Mouse (Mus musculus) Muller cell, postnatal 12 days (primary cell): ENCODE data around the gene Dpp10.

Experiments
- DNase-seq: peaks from one replicate; pipeline ENCODE4 v3.0.0-alpha.2; 2015; ENCODE audit errors: inconsistent ontology term

Dpp10 gene

DNA sequence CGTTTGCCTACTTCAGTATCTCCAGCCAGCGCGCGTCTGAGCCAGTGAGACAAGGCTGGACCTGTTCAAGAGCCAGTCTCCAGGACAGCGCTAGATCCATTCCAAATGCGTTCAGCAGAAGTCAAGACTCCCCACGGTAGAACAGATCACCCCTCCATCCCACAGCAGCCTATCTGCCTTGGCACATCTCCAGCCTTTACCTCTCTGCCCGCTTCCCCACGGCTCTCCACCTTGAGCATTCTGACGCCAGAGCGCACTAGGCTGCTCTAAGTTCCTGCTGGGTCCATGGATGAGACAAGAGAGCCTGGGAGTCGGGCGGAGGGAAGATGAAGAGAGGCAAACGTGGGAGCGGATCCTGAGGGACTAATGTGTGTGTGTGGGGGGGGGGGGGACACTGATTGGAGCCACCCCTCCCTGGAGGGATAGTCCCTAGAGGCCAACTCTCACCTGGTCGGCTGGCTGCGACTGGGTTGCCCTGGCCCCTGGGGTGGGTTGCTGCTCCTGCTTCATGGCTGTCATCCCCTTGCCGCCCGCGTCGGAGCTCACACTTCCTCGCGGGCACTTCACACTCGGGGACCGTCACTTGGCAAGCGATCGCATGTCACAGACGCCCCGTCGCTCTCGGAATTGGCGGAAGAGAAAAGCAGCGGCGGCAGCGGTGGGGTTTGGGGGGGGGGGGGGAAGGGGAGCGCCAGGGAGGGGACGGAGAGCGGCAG, at the start of gene Dpp10:
TSS of gene Dpp10 (minus strand) at position 635 of the 716 bp plus-strand sequence.
- DNase-seq, result no peak

DNA sequence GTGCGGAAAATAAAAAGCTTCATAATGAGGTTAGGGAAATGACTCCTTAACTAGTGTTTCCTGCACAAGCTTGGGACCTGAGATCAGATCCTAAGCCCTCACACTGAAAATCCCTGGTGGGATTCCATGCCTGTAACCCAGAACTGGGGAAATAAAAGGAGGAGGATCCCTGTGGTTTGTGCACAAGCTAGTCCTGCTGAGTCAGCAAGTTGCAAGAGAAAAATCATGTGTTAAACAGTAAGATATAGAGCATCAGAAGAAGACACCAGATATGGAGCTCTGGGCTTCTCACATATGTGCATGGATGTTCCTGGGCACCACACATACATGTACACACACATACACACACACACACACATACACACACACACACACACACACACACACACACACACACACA, 3.2 kb upstream of the Dpp10 start:
- no peak for DNase-seq

DNA sequence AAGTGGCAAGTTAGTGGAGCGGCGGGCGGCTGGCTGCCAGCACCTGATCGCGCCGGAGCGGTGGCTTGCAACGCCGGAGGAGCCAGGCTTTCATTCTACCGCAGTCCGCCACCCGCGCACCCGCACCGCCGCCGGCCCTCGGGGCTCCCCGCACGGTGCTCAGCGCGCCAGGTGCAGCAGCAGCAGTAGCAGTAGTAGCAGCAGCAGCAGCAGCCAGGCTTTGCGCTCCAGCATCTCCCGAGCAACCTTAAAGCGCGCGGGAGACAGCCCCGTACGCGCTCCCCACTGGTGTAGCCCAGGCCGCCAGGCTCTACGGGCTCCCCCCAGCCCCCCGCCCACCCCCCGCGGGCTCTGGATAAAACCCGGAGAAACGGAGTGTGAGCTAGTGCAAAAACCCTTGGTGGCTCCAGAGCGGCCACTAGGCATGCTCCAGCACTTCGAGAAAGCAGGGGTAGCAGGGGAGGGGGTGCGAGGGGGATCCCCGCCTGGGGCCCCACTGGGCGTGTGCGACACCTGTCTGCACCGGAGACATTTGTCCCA, 472 bp upstream of the Dpp10 start:
- no peak for DNase-seq

DNA sequence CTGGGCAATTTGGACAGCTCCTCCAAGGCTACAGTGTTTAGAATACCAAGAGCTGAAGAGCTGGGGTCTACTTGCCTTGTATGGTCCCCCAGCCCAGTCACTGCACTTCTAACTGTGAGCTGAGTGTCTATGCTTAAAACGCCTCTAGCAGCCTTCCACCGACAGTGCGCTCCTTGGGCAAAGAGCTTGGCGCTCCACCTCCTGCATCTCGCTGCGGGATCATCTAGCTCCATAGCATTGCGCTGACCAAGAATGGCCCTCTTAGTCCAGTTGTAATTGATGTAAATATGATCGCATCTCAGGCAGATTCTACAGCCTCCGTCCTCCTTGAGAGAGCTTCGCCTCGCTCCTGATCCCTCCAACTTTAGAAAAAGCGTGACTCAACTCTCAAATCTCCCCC, 1.2 kb downstream of the Dpp10 start:
- no peak for DNase-seq

DNA sequence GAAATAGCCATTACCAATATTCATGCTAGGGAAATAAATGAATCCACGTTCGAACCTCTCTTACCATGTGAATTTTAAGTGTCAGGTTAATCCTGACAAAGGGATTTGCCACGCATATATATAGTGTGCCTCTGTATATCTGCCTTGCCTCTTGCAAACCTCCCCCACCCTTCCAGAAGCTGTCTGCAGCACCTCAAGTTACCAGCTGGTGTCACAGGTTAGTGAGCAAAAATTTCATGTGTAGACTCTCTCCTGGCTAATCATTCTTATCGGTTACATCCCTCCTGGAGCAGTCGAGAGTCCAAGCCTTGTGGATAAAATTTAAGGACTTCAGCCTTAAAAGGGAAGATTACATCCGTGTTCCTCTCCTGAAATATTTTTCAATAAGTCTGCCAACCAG, 1.9 kb downstream of the Dpp10 start:
- no peak for DNase-seq

DNA sequence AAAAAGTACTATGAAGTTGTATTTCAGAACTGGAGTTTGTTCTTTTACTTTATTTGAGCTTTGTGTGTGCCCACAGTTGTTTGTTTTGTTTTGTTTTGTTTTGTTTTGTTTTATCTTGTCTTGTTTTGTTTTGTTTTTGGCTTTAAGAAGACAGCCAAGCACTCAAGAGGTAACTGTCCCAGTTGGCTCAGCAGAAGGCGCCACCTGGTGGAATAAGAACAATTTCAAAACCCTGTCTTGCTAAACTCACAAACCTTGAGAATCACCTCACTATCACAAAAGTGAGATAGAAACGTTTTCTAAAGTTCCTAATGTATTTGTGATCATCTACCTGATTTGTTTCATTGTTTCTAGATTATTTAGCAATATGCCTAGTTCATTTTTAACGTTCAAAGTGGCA, 3.8 kb downstream of the Dpp10 start:
- DNase-seq, result no peak

DNA sequence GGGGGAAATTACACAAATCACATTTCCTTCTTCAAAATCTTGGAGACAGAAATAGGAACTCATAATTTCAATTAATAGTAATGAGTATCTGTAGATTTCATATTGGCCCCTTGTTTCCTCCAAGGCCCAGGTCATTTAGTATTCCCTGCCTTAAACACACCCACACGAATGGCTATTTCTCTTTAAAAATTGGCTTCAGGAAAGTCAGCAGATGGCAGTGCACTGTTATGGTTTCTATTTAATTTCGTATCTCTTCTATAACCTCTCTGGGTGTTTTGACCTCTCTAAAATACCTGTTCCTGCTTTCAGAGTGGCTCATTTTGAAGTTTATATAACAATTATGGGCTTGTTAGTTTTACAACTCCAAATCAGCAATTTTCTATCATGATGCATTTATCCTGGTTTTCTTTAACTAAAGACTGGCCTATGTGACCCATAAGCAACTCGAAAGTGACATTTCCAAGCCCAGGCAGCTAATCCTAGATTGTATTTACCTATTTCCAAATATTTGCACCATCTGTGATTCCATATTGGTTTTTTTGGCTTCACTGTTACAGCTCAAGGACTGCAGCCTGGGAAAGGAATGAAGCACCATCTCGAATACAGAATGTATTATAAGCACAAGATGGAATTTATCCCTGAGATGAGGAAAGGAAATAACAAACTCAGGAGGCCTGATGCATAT, 9.9 kb downstream of the Dpp10 start:
- DNase-seq, result no peak

DNA sequence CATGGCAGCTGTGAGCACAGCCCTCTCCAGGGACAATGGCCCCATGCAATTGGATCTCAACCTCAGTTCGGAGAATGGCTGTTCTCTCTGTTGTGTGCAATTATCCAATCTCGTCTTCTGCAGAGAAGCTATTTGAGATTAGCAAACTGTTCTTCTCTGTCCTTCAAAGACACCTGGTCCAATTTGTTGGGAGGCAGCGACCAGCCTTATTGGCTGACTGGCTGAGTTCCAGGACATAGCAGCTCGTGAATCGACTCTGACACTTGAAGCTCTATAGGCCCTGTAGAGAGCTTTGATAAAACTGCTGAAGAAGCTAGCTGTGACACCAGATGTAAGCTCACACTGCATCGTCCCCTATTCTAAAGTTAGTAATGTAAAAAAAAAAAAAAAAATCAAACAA, 12.7 kb downstream of the Dpp10 start:
- DNase-seq, result no peak

DNA sequence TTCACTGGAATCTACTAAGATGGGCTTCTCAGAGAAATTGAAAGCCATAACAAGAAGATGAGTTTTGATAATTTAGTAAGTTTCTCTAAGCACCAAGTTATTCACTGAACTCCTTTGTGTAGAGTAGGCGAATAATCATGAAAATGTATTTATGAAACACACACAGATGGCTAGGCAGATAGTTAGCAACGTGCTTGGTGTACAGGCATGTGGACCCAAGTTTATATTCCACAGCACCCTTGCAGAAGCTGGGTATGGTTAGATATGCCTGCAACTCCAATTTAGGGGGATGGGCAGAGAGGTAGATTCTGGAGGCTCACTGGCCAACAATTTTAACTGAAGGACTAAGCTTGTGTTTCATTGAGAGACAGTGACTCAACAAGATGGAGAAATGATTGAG, 13.4 kb downstream of the Dpp10 start:
- DNase-seq, result no peak

DNA sequence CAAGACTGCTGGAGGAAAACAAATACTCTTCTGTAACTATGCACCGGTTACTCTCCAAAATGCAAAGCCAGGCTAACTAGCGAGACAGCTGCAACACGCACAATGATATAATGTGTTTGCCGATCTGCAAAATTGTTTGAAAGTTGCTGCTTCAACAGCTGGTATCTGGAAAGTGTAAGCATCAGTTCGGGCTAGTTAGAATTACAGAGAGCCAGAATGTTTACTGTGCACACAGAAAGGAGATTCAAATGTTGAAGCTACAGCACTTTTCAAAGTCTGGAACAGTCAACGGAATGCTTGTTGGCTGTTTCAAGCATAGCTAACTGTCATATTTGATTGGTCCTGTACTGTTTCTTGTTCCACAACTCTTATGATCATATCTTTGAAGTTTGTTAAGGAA, 42.6 kb downstream of the Dpp10 start:
- no peak for DNase-seq

DNA sequence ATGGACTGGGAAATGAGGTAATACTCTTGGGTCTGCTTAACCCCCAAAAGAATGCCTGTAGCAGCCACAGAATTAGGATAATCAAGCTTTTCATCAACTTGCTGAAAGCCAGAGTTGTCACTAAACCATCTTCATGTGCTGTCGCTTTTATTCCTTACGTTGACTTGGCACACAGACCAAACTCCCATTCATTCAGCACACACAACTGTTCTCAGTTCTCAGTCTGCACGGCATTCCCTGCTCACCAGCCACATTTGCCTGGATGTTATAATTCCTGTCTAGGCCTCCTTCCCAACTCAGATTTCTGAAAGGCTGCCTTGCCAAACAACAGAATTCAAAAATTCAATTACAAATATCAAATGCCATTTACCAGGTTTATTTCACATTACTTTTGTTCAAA, 49.6 kb downstream of the Dpp10 start:
- no peak for DNase-seq

DNA sequence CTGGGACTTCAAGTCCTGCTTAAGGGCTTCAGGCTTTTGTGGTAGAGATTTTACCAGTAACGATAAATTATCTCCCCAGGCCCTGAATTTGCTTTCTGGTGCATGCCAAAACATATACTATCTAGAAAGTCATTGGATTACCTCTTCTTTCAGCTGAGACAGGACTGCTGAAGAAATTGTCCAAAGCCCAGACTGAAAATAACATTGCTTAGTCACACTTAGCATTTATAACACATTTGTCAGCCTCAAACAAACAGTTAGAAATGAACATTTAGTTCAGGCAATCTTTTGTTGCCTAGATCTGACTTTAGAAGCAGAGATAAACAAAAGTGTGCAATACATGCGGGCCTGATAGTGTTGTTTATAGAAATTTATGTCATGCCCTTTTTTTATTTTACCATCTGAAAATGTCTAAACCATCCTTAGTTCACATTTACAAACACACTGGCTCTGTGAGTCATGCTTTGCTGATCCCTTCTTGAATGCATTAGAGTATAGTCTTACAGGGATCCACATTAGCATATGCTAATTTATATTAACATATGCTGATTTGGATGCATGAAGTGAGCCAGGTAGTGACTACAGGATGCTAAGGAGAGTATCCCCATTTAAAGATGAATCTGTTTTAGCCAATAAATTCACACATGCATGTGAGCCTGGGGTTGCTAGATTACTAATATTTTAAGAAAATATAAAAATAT, 59.9 kb downstream of the Dpp10 start:
- DNase-seq, result no peak

DNA sequence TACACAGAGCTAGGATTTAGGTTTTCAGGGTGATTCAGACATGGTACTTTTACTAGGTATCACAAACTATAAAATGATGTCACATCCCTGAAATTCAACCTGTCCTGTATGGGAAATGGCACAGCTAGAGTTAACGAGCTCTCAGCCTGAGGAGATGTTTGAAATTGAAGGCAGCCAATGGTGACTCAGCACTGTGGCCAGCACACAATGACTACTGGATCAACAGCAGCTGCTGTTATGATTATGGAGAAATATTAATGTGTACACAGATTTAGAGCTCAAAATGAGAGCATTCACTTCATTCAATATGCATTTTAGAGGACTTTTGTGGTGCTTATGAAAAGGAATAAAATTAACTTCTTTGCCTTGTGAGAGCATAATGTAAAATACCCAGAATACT, 66.8 kb downstream of the Dpp10 start:
- peak; percentile 7 for DNase-seq

DNA sequence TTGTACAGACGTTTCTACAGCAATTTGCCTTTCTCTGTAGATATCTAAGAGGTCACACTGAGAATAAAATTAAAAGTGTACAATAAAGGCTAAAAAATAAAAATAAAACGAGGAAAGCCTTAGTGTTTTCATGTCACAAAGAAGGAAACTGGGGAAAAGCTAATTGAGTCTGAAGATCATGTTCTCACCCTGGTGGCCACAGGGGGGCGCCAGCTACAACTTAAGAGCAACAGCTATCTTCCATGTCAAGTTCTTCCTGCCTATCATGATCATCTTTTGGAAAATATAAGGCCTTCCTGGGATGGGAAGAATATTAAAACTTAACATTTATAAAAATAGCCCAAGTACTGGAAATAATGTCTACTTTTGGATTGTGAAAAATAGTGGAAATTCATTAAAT, 70.7 kb downstream of the Dpp10 start:
- peak; percentile 46 for DNase-seq

DNA sequence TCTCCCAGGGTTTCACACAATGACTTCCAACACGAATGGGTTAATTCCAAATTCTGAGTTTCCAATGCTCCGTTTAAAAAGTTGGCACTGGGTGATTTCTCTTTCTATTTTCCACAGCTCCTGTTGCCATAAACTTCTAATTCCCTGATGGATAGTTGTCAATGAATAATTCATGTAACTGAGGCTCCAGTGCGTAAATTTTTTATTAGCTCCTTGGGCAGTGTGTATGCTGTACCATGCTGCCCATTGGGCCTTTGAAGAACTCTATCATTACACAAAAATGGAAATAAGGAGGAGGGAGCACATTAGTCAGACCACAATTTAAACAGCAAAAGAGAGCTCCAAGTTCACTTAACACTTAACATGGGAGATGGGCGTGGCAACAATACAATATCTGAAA, 99.2 kb downstream of the Dpp10 start:
- DNase-seq, result no peak

DNA sequence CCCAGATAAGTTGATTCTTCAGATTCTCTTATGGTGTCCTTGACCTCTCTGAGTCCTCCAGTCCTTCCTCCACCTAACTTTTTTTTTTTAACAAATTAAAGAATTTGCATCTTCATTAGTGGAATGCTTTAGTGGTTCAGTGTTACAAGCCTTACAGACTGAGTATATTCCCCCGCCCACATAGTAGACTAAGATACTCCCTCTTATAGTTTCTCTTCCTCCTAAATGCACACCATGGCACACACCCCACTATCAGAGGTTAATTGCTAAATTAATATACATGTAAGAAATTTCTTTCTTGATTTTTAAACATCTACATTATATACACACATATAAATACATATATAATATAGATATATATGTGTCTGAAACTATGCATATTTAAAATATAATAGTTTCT, 104.5 kb downstream of the Dpp10 start:
- DNase-seq, result no peak

DNA sequence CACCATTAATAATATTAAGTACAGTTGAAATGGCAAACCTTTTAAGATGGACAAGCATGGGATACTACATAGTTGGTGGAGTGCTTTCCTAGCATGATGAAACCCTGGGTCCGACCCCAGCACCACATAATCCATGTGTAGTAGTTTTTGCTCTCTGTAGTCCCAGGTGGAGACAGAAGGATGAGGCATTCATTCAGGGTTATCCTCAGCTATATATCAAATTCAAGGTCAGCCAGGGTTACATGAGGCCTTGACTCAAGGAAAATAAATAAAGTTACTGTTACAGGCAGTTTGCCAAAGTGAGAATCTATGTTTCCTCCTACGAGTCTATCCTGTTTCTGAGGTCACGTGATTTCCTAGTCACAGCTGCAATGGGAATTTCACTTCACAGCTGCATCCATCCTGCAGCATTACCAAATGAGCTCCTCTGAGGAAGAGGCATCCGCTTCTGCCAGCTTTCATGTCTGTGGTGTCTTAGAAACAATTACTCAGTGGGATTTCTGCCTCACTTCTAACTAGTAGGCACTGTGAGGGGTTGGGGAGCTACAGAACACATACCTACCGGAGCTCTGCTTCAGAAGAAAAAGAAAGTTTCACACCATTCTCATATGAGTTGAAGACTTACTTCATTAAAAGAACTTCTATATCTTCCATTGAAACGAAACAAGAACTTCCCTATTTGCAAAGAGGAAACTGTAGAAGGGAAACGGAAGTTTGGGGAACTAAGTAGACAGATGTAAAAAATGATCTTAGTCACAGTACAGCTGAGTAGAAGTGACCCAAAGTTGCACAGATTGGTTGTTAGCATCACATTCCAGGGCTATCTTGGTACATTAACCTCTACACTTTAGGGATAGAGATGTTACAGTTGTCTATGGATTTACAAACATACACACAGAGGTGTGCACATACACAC, 111.3 kb downstream of the Dpp10 start:
- DNase-seq, result no peak

DNA sequence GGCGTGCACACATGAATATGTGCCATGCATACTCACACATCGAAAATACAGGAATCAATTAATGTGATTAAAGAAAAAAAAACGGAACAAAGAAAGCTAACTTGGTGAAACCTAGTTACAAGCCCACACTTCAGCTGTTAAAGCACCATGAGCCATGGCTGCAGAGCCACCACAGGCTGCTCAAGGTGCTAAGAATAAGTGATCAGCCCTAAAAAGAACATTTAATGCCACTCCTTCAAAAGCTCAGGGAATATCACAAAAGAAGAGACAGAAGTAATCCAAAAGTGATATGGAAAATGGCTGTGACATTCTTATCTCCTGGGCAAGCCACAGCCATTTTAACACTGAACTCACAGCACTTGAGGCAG, 117.4 kb downstream of the Dpp10 start:
- DNase-seq, result no peak

DNA sequence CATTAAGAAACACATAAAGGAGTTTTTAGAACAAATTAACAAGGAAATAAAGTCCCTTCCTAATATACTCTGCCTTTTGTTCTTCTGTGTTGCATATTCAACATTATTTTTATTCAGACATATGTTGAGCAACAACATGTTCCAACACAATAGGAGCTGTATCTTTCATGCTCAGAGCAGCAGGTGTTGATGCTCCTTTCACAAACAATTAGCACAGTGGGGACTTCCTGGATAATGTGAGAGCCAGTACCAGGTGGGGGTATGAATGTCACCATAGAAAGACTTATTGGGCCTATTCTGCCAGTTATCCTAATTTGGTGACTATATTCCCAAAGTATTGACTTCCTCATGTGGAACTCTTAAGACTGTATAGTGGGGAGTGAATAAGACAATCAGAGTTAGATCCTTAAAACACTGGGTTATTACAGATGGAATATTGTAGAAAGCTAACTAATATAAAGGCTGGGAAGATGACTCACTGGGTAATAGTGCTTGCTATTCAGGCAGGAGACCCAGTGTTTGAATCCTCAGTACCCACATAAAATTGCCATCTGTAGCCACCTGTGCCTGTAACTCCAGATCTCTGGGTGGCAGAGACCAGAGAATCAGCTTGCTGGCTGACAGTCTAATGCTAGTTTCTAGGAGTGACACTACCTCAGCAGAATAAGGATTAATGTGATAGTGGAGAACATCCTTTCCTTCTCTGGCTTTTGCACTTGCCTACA, 117.9 kb downstream of the Dpp10 start:
- no peak for DNase-seq

DNA sequence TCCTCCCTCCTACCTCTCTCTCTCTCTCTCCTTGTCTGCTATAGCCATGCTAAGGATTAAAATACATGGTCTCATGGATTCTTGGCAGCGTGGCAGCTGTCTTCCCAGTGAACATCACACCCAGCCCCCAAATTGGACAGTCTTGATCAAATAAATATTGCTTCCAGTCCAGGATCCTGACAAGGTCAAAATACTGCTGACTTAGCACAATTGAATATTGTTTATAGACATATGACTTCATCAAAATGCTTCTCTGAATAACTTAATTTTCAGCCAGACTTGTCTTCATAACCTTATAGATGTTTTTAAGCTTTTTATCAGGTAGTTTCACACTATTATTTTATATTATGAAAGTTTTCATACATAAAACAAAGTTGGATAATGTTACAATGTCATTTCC, 120.5 kb downstream of the Dpp10 start:
- DNase-seq, result no peak

DNA sequence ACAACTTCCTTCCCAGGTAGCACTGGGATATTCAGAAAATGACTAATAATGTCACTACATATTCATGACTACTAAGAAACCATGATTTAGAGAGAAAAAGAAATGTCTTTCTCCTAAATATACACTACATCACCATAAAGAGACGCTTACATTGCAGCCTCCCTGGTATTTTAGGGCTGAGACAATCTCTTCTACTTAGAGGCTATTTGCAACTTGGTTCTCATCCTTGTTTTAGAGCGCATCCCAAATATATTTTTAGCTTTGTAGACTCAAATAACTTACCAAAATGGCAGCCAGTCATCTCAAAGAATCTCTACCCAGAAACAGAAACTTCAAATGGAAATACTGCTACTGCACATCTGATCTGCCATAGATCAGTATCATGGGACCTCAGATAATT, 121.5 kb downstream of the Dpp10 start:
- no peak for DNase-seq
